Mouse (Mus musculus) heart, postnatal 0 days (tissue): Measurements from ENCODE around the gene Minpp1.

Experiments used
- CTCF ChIP-seq: IDR thresholded peaks from 2 replicates; pipeline ENCODE4 v1.5.1; 2016; ENCODE audit warnings: antibody characterized with exemption, control low read depth, low read depth
- EP300 ChIP-seq: IDR thresholded peaks from 2 replicates; pipeline ENCODE4 v1.6.1; 2016; ENCODE audit warnings: antibody characterized with exemption, low read depth

- no peak for TF ChIP-seq EP300
- TF ChIP-seq CTCF = no peak
These were observed 33.3 kb upstream of the Minpp1 start for GRCm38 (mm10) chr19:32452231-32452630.
